In genomic region chr8:85059879-85060616, GRCm38 (mm10) we compare ENCODE assay signal across 8 mouse cellular contexts. TPM values are rescaled to one million over a fixed set of nuclear protein-coding genes. Genes with fewer than 3 reads are reported as not detected.
DNase-seq lines count a peak whose midpoint lies in the region; ATAC-seq lines count a peak whose summit lies in the region.

Gene Fbxw9, plus strand, starts transcription at chr8:85060055.

- peak; percentile 96 for DNase-seq in adipocyte (ENCODE audit: low spot score)
- peak; percentile 95 for DNase-seq in embryo, embryonic 10 days (ENCODE audit: low spot score)
- DNase-seq in gastrocnemius, postnatal 14 days, result peak; percentile 83
- DNase-seq in intestine, embryonic 14.5 days (ENCODE audit: low spot score), result peak; percentile 97
- DNase-seq in left cerebral cortex, postnatal 14 days (ENCODE audit: low spot score in 2 of 2), result peak; percentile 94 to 95
- DNase-seq in mesoderm, embryonic 11.5 days (ENCODE audit: low read depth, low spot score), result peak; percentile 94
- DNase-seq in right cerebral cortex, postnatal 36 days (ENCODE audit: low spot score in 2 of 2), result peak; percentile 92 to 93
- DNase-seq in yolk sac, embryonic 10.5 days (ENCODE audit: low spot score), result peak; percentile 90

- intact Hi-C loops in gastrocnemius, postnatal 14 days (cut with DNase I; ENCODE audit: low total_unique reads), result no loop called here
- intact Hi-C loops in left cerebral cortex, postnatal 14 days (cut with DNase I), result no loop called here

- H3K4me1 ChIP-seq in intestine, embryonic 14.5 days (replicated peaks; ENCODE audit: control insufficient read depth, insufficient read depth, low read length), result peaks cover 14% of the 10 kb centered on the region; the same call in 1 of the 2 replicates

- under 1% methylated on average over 52 of the region's 53 CpGs for WGBS in intestine, embryonic 14.5 days

- H3K4me3 ChIP-seq in intestine, embryonic 14.5 days (ENCODE audit: low read depth, low read length), result peak within 1 kb of the TSS; percentile 85

- peaks cover 27% of the 10 kb centered on the region for H3K36me3 ChIP-seq in intestine, embryonic 14.5 days (ENCODE audit: control insufficient read depth, insufficient read depth, low read length)

- peak; percentile 89 for ATAC-seq in intestine, embryonic 14.5 days (replicated peaks; ENCODE audit: low FRiP score, low TSS enrichment, low read depth)

- peak within 1 kb of the TSS; percentile 69 for H3K9ac ChIP-seq in intestine, embryonic 14.5 days (ENCODE audit: low read length)

- no peak within 1 kb of the TSS for H3K27ac ChIP-seq in intestine, embryonic 14.5 days (ENCODE audit: low read depth)

- H3K4me2 ChIP-seq in intestine, embryonic 14.5 days (ENCODE audit: low read length), result peak within 1 kb of the TSS; percentile 94

- no peaks in the 10 kb centered on the region for H3K27me3 ChIP-seq in intestine, embryonic 14.5 days (replicated peaks; ENCODE audit: control insufficient read depth, insufficient read depth, low read length)

- H3K9me3 ChIP-seq in intestine, embryonic 14.5 days (ENCODE audit: control insufficient read depth, low read length), result no peaks in the 10 kb centered on the region

RNA-seq across cellular contexts. Expression of gene Fbxw9, which starts in this region (rescaled TPM):
- 1 to 10 TPM; 3.6 to 4.7 TPM for total RNA-seq in gastrocnemius, postnatal 14 days (2021)
- 26.2 and 26.9 TPM in 2 replicates for polyA plus RNA-seq in intestine, embryonic 14.5 days (2014; fragmentation: Nextera tagmentation; extraction: Ambion mirVana)
- 10 to 100 TPM; 38.3 to 39.9 TPM for total RNA-seq in left cerebral cortex, postnatal 14 days (2021)

Comparison
In these comparisons a context has a peak if more than half of its experiments do, and no peak if none do; other contexts are left out.
1. RNA of gene Fbxw9 (total RNA-seq): 38.3 to 39.9 TPM in left cerebral cortex, postnatal 14 days; 3.6 to 4.7 TPM in gastrocnemius, postnatal 14 days; every median in the first group is over 4 times any median in the second.
2. Peak in every context shown above with its lines, with median percentiles within 50 percentile points of each other: DNase-seq.